Mouse (Mus musculus) midbrain, embryonic 12.5 days (tissue): ENCODE data around the gene Ddx41. TPM values are rescaled to one million over a fixed set of nuclear protein-coding genes. Genes with fewer than 3 reads are reported as not detected.
"Not testable (repeated sequence)": the region's sequence is repeated elsewhere in the genome, so short reads cannot be mapped to it uniquely, and the experiment has no call there.

ENCODE experiments used
- ATAC-seq: fragments of 200-750 bp; cut with Nextera tagmentation; 2 replicates; pipeline ENCODE4 v1.8.0; 2017; ENCODE audit warnings: low read depth, moderate TSS enrichment, moderate library complexity; ENCODE audit not compliant: low FRiP score
- H3K27ac ChIP-seq: fragments of 300-500 bp; sonication (generic); replicated peaks from 2 replicates; pipeline ENCODE4 v1.5.1; 2016; ENCODE audit warnings: mild to moderate bottlenecking
- H3K27me3 ChIP-seq: fragments of 300-500 bp; sonication (generic); 2 replicates; pipeline ENCODE4 v1.6.1; 2016; ENCODE audit warnings: mild to moderate bottlenecking
- H3K36me3 ChIP-seq: fragments of 300-500 bp; sonication (generic); 2 replicates; pipeline ENCODE4 v1.6.1; 2016
- H3K4me1 ChIP-seq: fragments of 300-500 bp; sonication (generic); 2 replicates; pipeline ENCODE4 v1.6.1; 2016
- H3K4me2 ChIP-seq: fragments of 300-500 bp; sonication (generic); replicated peaks from 2 replicates; pipeline ENCODE4 v1.6.1; 2016; ENCODE audit warnings: mild to moderate bottlenecking, moderate library complexity
- H3K4me3 ChIP-seq: fragments of 300-500 bp; sonication (generic); 2 replicates; pipeline ENCODE4 v1.5.1; 2016; ENCODE audit warnings: mild to moderate bottlenecking
- H3K9ac ChIP-seq: fragments of 300-500 bp; sonication (generic); replicated peaks from 2 replicates; pipeline ENCODE4 v1.6.1; 2016; ENCODE audit warnings: mild to moderate bottlenecking, moderate library complexity
- H3K9me3 ChIP-seq: fragments of 300-500 bp; sonication (generic); 2 replicates; pipeline ENCODE4 v1.6.1; 2016; ENCODE audit warnings: mild to moderate bottlenecking
- WGBS: fragments of 180-500 bp; shearing (Covaris S2); methylation state at CpG from one replicate; pipeline ENCODE4 v1.1.7; 2016; 5-methylcytosine and 5-hydroxymethylcytosine counted together
- polyA plus RNA-seq: library from polyadenylated mRNA; unstranded; fragments of >200 nt; fragmentation: Nextera tagmentation; extraction: Ambion mirVana; gene quantifications from 2 replicates; pipeline ENCODE4 v1.2.1, GENCODE M21; 2016

The Ddx41 gene
- polyA plus RNA-seq: 64.6 and 73.4 TPM in 2 replicates

- H3K9me3 ChIP-seq: no peaks in the 10 kb centered on the region
- ATAC-seq: peak; percentile 98
- WGBS: 1% methylated on average over 70 of the region's 70 CpGs
- H3K4me1 ChIP-seq: peaks cover 15% of the 10 kb centered on the region
- peak within 1 kb of the TSS; percentile 93 for H3K4me3 ChIP-seq
- peak within 1 kb of the TSS; percentile 100 for H3K4me2 ChIP-seq
- H3K9ac ChIP-seq: peak within 1 kb of the TSS; percentile 83
- H3K36me3 ChIP-seq: peaks cover 76% of the 10 kb centered on the region
- H3K27me3 ChIP-seq: no peaks in the 10 kb centered on the region
- H3K27ac ChIP-seq: peak within 1 kb of the TSS; percentile 75
These were observed at the start of gene Ddx41 for GRCm38 (mm10) chr13:55536194-55537175. Ddx41 (minus strand) TSS chr13:55536658.

- 83% methylated on average over 4 of the region's 4 CpGs for WGBS
- no peak overlapping the region for H3K4me2 ChIP-seq
These were observed 41.6 kb upstream of the Ddx41 start for GRCm38 (mm10) chr13:55578086-55578485.

GRCm38 (mm10) chr13:55576872-55577271 lies 40.4 kb upstream of the Ddx41 start:
- 89% methylated on average over 7 of the region's 7 CpGs for WGBS
- H3K9ac ChIP-seq, H3K36me3 ChIP-seq, H3K9me3 ChIP-seq, H3K4me2 ChIP-seq, ATAC-seq, H3K4me1 ChIP-seq, H3K27me3 ChIP-seq, H3K27ac ChIP-seq, H3K4me3 ChIP-seq: not testable (repeated sequence)

More at GRCm38 (mm10) chr13:55578086-55578485, 41.6 kb upstream of the Ddx41 start:
- no peak for ATAC-seq
- Histone ChIP-seq H3K27me3 (no peaks in the 10 kb centered on the region), H3K4me1 (no peaks in the 10 kb centered on the region), H3K4me3 (no peak overlapping the region), H3K9ac (no peak overlapping the region), H3K9me3 (no peaks in the 10 kb centered on the region), H3K27ac (no peak overlapping the region), H3K36me3 (no peaks in the 10 kb centered on the region)

- 67% methylated on average over 5 of the region's 5 CpGs for WGBS
- no peak for ATAC-seq
- H3K9ac ChIP-seq: no peak overlapping the region
- H3K36me3 ChIP-seq: no peaks in the 10 kb centered on the region
- H3K27me3 ChIP-seq: no peaks in the 10 kb centered on the region
- no peak overlapping the region for H3K27ac ChIP-seq
- H3K4me1 ChIP-seq: peaks cover 6% of the 10 kb centered on the region
- no peaks in the 10 kb centered on the region for H3K9me3 ChIP-seq
- H3K4me2 ChIP-seq: no peak overlapping the region
- H3K4me3 ChIP-seq: no peak overlapping the region
These were observed 39.5 kb upstream of the Ddx41 start for GRCm38 (mm10) chr13:55575932-55576331.

GRCm38 (mm10) chr13:55574321-55574720 lies 37.9 kb upstream of the Ddx41 start:
- WGBS: 85% methylated on average over 5 of the region's 5 CpGs
- Histone ChIP-seq H3K27ac (no peak overlapping the region), H3K4me3 (no peak overlapping the region), H3K4me2 (no peak overlapping the region), H3K27me3 (no peaks in the 10 kb centered on the region), H3K9me3 (no peaks in the 10 kb centered on the region), H3K9ac (no peak overlapping the region), H3K4me1 (peaks cover 13% of the 10 kb centered on the region), H3K36me3 (no peaks in the 10 kb centered on the region)
- no peak for ATAC-seq

- Histone ChIP-seq H3K36me3 (peaks cover 3% of the 10 kb centered on the region; the same call in 1 of the 2 replicates), H3K27me3 (no peaks in the 10 kb centered on the region), H3K4me3 (no peak within 1 kb of the TSS), H3K27ac (no peak within 1 kb of the TSS), H3K9ac (no peak within 1 kb of the TSS), H3K4me2 (no peak within 1 kb of the TSS), H3K4me1 (peaks cover 18% of the 10 kb centered on the region), H3K9me3 (no peaks in the 10 kb centered on the region)
- WGBS: 99% methylated on average over 2 of the region's 2 CpGs
- no peak for ATAC-seq
These were observed 37.0 kb upstream of the Ddx41 start, which contains the start of gene Tmed9 for GRCm38 (mm10) chr13:55573432-55573831. Tmed9 (plus strand) TSS chr13:55573732.

- WGBS: 80% methylated on average over 2 of the region's 2 CpGs
- Histone ChIP-seq H3K4me3 (no peak overlapping the region), H3K4me1 (peaks cover 23% of the 10 kb centered on the region), H3K4me2 (peak overlapping the region; percentile 19; the same call in 1 of the 2 replicates), H3K9ac (no peak overlapping the region), H3K9me3 (no peaks in the 10 kb centered on the region), H3K27ac (no peak overlapping the region), H3K36me3 (peaks cover 8% of the 10 kb centered on the region), H3K27me3 (no peaks in the 10 kb centered on the region)
- ATAC-seq: no peak
These were observed 35.5 kb upstream of the Ddx41 start for GRCm38 (mm10) chr13:55571977-55572376.

- Histone ChIP-seq H3K9ac (peak within 1 kb of the TSS; percentile 94), H3K36me3 (peaks cover 13% of the 10 kb centered on the region), H3K4me1 (peaks cover 23% of the 10 kb centered on the region), H3K27ac (peak within 1 kb of the TSS; percentile 90), H3K27me3 (no peaks in the 10 kb centered on the region), H3K9me3 (no peaks in the 10 kb centered on the region), H3K4me3 (peak within 1 kb of the TSS; percentile 97), H3K4me2 (peak within 1 kb of the TSS; percentile 98)
- peak; percentile 93 for ATAC-seq
- 4% methylated on average over 28 of the region's 47 CpGs for WGBS
These were observed 34.7 kb upstream of the Ddx41 start, which contains the start of gene Fam193b for GRCm38 (mm10) chr13:55571027-55571751. Fam193b (minus strand) TSS chr13:55571120.

GRCm38 (mm10) chr13:55570286-55570973 lies 34.0 kb upstream of the Ddx41 start:
- Histone ChIP-seq H3K36me3 (peaks cover 19% of the 10 kb centered on the region), H3K9ac (peak overlapping the region; percentile 94), H3K4me1 (peaks cover 23% of the 10 kb centered on the region), H3K4me2 (peak overlapping the region; percentile 98), H3K27me3 (no peaks in the 10 kb centered on the region), H3K27ac (peak overlapping the region; percentile 90), H3K9me3 (no peaks in the 10 kb centered on the region), H3K4me3 (peak overlapping the region; percentile 97)
- ATAC-seq: peak; percentile 68
- WGBS: under 1% methylated on average over 46 of the region's 47 CpGs

- peak overlapping the region; percentile 94 for H3K9ac ChIP-seq
- peak overlapping the region; percentile 90 for H3K27ac ChIP-seq
- peak overlapping the region; percentile 98 for H3K4me2 ChIP-seq
- ATAC-seq: no peak
- H3K36me3 ChIP-seq: peaks cover 26% of the 10 kb centered on the region
- H3K27me3 ChIP-seq: no peaks in the 10 kb centered on the region
- H3K4me1 ChIP-seq: peaks cover 23% of the 10 kb centered on the region
- no peaks in the 10 kb centered on the region for H3K9me3 ChIP-seq
- WGBS: 4% methylated on average over 16 of the region's 16 CpGs
- peak overlapping the region; percentile 97 for H3K4me3 ChIP-seq
These were observed 33.3 kb upstream of the Ddx41 start for GRCm38 (mm10) chr13:55569726-55570285.

- 92% methylated on average over 4 of the region's 4 CpGs for WGBS
- H3K4me3 ChIP-seq, ATAC-seq, H3K9me3 ChIP-seq, H3K9ac ChIP-seq, H3K4me2 ChIP-seq, H3K27me3 ChIP-seq, H3K27ac ChIP-seq: not testable (repeated sequence)
- Histone ChIP-seq H3K36me3 (peaks cover 36% of the 10 kb centered on the region), H3K4me1 (peaks cover 23% of the 10 kb centered on the region)
These were observed 32.1 kb upstream of the Ddx41 start for GRCm38 (mm10) chr13:55568524-55568923.
